Mouse (Mus musculus) cerebellum, postnatal 36 days (tissue): ENCODE measurements around the gene Cd209e.
"Not testable (repeated sequence)": the region's sequence is repeated elsewhere in the genome, so short reads cannot be mapped to it uniquely, and the experiment has no call there.

Source experiments
- DNase-seq, 2 experiments: peaks; one replicate each; pipeline ENCODE4 v3.0.0; 2021 to 2022; ENCODE audit warnings: mixed read lengths in 2 of 2

Gene Cd209e

DNA sequence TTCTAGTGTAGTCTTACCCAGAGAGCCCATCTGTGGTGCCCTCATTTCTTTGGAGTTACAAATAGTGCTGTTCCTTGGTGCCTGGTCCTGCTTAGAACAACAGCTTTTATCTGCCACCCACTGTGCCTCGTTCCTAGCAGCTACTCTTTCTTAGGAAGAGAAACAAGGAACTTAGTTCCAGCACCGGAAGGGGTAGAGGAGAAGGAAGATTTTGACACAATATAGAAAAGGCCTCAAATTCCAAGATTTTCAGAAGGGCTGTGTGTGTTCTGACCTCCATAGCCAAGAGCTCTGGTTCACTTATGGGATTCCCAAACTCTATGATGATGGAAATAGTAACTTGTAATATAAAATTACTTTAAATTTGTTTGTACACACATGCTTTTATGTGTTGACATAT, at the start of gene Cd209e:
Gene Cd209e (minus strand): TSS at position 101 of the 400 bp plus-strand sequence.
- DNase-seq = no peak

DNA sequence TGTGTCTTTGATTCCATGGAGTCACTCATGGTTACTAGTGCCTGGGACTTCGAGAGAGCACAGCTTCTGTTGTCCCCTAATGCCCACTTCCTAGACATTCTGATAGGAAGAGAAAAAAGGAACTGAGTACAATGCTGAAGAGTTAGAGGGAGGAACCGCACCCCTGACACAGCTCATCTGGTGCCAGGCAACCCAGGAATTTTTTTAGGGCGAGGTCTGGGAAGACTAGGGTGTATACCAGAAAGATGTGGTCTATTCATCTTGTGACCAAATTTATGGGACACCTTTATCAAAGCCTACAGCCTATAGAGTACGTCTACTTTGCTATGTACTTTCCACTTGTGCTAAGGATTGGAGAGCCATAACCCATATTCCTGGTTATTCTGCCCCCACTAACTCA, 24.3 kb upstream of the Cd209e start, which contains the start of gene Cd209d:
Gene Cd209d (minus strand): TSS at position 101 of the 400 bp plus-strand sequence.
- no peak for DNase-seq

DNA sequence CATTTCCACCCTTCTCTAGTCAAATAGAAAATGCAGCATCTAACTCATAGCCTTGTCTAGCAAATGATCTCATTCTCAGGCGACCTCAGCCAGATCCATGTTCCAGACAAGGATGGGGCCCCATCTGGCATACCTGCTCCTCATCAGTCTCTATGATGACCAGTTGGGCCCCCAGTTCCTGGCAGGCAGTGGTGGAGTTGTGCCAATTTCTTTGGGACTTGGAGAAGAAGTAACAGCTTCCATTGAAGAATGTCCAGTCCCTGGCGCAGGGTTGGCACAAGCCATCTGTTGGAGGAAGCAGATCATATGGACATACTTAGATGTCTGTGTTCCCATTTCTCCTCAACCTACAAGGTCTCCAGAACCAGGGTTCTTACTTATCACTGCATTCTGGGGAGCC, 22.0 kb upstream of the Cd209e start:
- peak; percentile 1 to 2 for DNase-seq

DNA sequence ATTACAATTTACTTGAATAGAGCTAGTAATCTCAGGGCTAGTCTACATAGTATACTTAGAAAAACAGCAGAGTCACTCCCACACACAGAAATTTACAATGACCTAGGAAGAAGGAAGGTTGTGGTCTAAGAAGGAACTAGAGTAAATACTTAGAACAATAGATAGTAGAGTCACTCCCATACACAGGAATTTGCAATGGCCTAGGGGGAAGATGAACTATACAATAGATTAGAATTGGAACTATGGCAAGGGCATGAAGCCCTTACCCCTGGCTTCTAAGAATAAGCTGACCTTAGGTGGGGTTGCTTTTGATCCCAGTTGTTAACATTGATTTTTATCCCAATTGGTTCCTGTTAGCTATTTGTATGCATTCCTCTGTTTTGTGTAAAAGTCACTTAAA, 8.6 kb upstream of the Cd209e start:
- not testable (repeated sequence) for DNase-seq

DNA sequence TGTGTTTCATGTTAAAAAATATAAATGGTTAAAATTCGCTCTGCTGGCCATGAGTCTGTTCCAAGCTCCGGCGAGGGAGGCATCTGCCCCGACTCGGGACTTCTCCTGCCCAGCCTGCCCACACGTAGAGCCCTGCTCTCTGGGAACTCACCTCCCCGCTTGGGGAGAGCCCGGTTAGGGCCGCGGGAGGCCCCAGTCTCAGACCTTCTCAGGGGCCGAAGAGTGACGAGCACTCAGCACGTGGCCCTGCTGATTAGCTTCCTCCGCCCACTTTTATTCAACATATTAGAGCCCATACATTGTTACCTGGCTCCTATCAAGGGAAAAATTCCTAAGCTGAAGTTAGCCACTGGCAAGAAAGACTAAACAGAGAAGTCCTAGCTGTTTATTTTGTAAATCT, 51.0 kb downstream of the Cd209e start:
- DNase-seq = peak; percentile 5 to 48
